Mouse (Mus musculus) C2C12 (cell line): ENCODE results near the gene Etnk1.

ENCODE experiments used
- CEBPB ChIP-seq: IDR thresholded peaks from one replicate; pipeline ENCODE4 v1.6.1; 2011; ENCODE audit warnings: low read depth, mild to moderate bottlenecking, control low read depth, moderate library complexity
- CTCF ChIP-seq: IDR thresholded peaks from one replicate; pipeline ENCODE4 v1.5.1; 2011; ENCODE audit not compliant: control insufficient read depth, insufficient read depth, insufficient read length
- FOSL1 ChIP-seq: IDR thresholded peaks from one replicate; pipeline ENCODE4 v1.8.0; 2011; ENCODE audit warnings: mild to moderate bottlenecking, low read length; ENCODE audit not compliant: poor library complexity, insufficient read depth, severe bottlenecking
- MAX ChIP-seq: IDR thresholded peaks from one replicate; pipeline ENCODE4 v1.6.1; 2011; ENCODE audit warnings: mild to moderate bottlenecking, control low read depth
- USF1 ChIP-seq: IDR thresholded peaks from one replicate; pipeline ENCODE4 v1.6.1; 2011; ENCODE audit warnings: low read depth, mild to moderate bottlenecking, control low read depth, moderate library complexity

- TF ChIP-seq MAX (no peak), FOSL1 (no peak), USF1 (no peak), CEBPB (no peak), CTCF (no peak)
Observed at GRCm38 (mm10) chr6:143164906-143165255, 2.1 kb upstream of the Etnk1 start.
